Mouse (Mus musculus) intestine, postnatal 0 days (tissue): ENCODE results near the gene Rassf5. TPM values are rescaled to one million over a fixed set of nuclear protein-coding genes. Genes with fewer than 3 reads are reported as not detected.

Experiments
- ATAC-seq: fragments of 200-750 bp; cut with Nextera tagmentation; 2 replicates; pipeline ENCODE4 v1.8.0; 2017; ENCODE audit warnings: mild to moderate bottlenecking, moderate TSS enrichment, moderate library complexity
- H3K27ac ChIP-seq: fragments of 300-500 bp; sonication (generic); 2 replicates; pipeline ENCODE4 v1.5.1; 2014; ENCODE audit warnings: mild to moderate bottlenecking, low read depth, low read length, moderate library complexity
- H3K27me3 ChIP-seq: fragments of 300-500 bp; sonication (generic); replicated peaks from 2 replicates; pipeline ENCODE4 v1.6.1; 2014; ENCODE audit warnings: low read length, mixed read lengths; ENCODE audit not compliant: control insufficient read depth, insufficient read depth
- H3K36me3 ChIP-seq: fragments of 300-500 bp; sonication (generic); 2 replicates; pipeline ENCODE4 v1.6.1; 2014; ENCODE audit warnings: mild to moderate bottlenecking, moderate library complexity; ENCODE audit not compliant: control insufficient read depth, insufficient read depth
- H3K4me1 ChIP-seq: fragments of 300-500 bp; sonication (generic); replicated peaks from 2 replicates; pipeline ENCODE4 v1.6.1; 2014; ENCODE audit warnings: antibody characterized with exemption, low read length, mixed read lengths; ENCODE audit not compliant: control insufficient read depth, insufficient read depth
- H3K4me2 ChIP-seq: fragments of 300-500 bp; sonication (generic); replicated peaks from 2 replicates; pipeline ENCODE4 v1.6.1; 2014; ENCODE audit warnings: low read depth, mild to moderate bottlenecking, moderate library complexity
- H3K4me3 ChIP-seq: fragments of 300-500 bp; sonication (generic); 2 replicates; pipeline ENCODE4 v1.5.1; 2014; ENCODE audit warnings: low read depth, low read length
- H3K9ac ChIP-seq: fragments of 300-500 bp; sonication (generic); 2 replicates; pipeline ENCODE4 v1.6.1; 2014; ENCODE audit warnings: mild to moderate bottlenecking, low read depth, low read length
- H3K9me3 ChIP-seq: fragments of 300-500 bp; sonication (generic); 2 replicates; pipeline ENCODE4 v1.6.1; 2016; ENCODE audit warnings: mixed run types; ENCODE audit not compliant: control insufficient read depth
- CTCF ChIP-seq: sonication (generic); IDR thresholded peaks from 2 replicates; pipeline ENCODE4 v1.5.1; 2016; ENCODE audit warnings: low read depth, mild to moderate bottlenecking, control low read depth, antibody characterized with exemption, moderate library complexity
- WGBS: fragments of 180-500 bp; shearing (Covaris S2); extraction: QIAGEN DNeasy Blood & Tissue Kit; methylation state at CpG from one replicate; pipeline ENCODE4 v1.1.7; 2014; 5-methylcytosine and 5-hydroxymethylcytosine counted together
- polyA plus RNA-seq: library from polyadenylated mRNA; unstranded; fragments of >200 nt; fragmentation: Nextera tagmentation; extraction: Ambion mirVana; gene quantifications from 2 replicates; pipeline ENCODE4 v1.2.1, GENCODE M21; 2015

The Rassf5 gene
- polyA plus RNA-seq, 1 experiment from 2014 or later = 6.4 TPM

DNA sequence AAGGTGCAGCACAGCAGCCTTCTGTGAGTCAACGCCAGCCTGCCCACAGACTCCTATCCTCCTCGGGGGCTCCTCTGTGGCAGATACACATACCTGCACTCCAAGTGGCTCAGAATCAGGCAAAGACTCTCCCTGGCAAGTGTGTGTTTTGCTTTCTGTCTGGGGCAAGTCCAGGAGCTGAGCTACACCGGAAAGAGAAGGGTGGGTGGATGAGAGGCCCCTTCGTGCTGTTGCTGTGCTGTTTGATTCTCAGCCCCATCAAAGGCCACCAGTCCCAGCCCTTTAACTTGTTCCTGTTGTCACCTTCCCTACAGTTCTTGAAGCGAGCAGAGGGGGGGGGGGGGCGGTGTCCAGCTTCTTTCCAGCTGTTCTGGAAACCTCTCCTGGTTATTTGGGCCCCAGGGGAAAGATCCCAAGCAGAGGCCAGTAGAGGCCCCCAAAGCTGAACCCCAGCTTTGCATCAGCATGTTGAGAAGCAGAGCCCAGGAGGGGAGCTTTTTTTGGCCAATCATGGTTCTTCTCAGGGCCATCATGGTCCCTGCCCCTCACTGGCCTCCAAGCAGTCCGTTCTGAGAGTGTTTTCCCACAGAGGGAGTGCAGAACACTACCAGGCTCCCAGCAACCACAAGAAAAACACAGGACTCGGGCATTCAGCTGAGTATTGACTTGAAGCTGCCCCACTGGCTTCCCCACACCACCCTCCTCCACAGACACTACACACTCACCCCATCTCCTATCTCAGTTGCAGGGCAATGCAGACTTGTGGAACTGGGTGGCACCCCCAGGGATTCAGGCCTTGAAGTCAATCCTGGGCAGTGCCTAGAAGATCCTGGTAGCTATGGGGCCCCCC is 33.8 kb upstream of the Rassf5 start:
- Histone ChIP-seq H3K4me2 (peak overlapping the region; percentile 68), H3K9me3 (no peaks in the 10 kb centered on the region), H3K36me3 (no peaks in the 10 kb centered on the region), H3K27me3 (no peaks in the 10 kb centered on the region), H3K9ac (peak overlapping the region; percentile 45), H3K4me1 (peaks cover 8% of the 10 kb centered on the region; the same call in 1 of the 2 replicates), H3K4me3 (peak overlapping the region; percentile 44), H3K27ac (peak overlapping the region; percentile 54)
- no peak for TF ChIP-seq CTCF
- no peak for ATAC-seq
- 34% methylated on average over 8 of the region's 8 CpGs for WGBS

DNA sequence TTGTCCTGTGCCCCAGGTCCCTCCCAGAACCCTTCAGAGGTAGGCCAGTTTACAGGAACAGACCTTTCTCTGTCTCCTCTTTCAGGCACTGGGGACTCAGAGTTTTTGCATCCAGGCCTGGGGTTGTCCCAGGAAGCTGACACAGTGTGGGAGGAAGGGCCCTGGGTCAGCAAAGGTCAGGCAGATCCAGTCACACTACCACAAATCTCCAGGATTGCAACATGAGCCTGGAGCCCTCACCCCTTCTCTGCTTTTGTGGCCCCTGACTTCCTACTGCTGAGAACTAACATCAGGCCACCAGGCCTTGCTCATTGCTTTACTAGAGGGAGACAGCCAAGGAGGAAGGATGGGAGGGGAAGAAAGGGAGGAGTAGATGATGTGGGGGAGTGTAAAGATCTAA is 31.8 kb upstream of the Rassf5 start:
- Histone ChIP-seq H3K27me3 (no peaks in the 10 kb centered on the region), H3K9ac (no peak overlapping the region), H3K36me3 (peaks cover 16% of the 10 kb centered on the region; the same call in 1 of the 2 replicates), H3K9me3 (no peaks in the 10 kb centered on the region), H3K4me1 (peaks cover 3% of the 10 kb centered on the region; the same call in 1 of the 2 replicates), H3K27ac (no peak overlapping the region), H3K4me3 (no peak overlapping the region), H3K4me2 (no peak overlapping the region)
- ATAC-seq = no peak
- TF ChIP-seq CTCF = no peak

DNA sequence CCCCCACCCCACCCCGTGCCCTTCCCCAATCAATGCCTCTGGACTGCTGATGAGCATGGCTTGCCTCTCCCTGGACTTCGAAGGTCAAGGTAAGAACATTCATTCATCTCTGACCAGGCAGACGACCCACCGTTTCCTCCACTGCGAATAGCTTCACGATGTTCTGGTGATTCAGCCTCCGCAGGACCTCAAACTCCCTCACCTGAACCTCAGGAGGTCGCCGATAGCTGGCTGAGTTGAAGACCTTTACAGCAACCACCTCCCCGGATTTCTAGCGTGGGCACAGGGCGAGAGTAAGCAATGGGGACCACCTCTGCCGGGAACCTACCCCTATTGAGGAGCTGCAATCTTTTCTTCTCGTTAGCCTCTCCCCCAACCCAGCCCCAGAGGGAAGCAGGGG is 30.5 kb upstream of the Rassf5 start:
- peak overlapping the region; percentile 56 for H3K4me2 ChIP-seq
- 68% methylated on average over 14 of the region's 14 CpGs for WGBS

DNA sequence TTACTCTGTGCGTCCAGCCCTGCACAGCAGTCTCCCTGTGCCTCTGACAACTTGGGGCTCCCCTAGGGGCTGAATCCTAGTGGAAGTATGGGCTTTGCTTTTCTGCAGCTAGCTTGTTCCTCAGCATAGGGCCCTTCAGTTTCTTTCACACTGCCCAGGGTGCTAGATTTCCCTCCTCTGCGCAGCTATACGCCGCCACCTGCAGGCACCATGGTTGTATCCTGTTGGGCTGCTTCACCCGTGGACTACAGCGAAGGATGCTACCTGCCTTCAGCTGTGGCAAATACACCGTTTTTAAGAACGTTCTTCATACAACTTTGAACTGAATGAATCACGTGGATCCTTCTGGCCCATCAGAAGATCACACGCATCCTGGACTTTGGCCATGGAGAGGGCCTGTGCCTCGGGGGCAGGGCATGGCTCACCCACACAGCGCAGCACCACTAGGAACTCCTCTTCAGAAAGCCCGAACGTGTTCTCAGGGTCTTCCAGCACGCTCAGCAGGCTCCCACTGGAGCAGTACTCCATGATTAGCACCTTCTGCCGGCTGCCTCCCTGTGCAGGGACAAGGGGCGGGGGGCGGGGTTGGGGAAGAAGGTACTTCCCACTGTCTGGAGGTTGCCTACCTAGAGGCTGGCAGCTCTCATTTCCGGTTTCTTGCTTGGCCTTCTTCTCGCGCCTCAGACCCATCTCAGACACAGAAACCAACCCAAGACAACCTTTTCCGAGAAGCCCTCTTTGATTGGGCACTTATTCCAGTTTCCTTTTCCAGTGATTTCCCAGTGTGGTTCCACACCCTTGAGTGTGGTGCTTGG is 29.9 kb upstream of the Rassf5 start:
- peak overlapping the region; percentile 56 for H3K4me2 ChIP-seq
- 28% methylated on average over 22 of the region's 22 CpGs for WGBS
- H3K27me3 ChIP-seq = no peaks in the 10 kb centered on the region
- peak; percentile 52 for TF ChIP-seq CTCF
- peak overlapping the region; percentile 89 for H3K27ac ChIP-seq
- H3K36me3 ChIP-seq = peaks cover 16% of the 10 kb centered on the region; the same call in 1 of the 2 replicates
- peak overlapping the region; percentile 27 for H3K4me3 ChIP-seq
- H3K4me1 ChIP-seq = peaks cover 3% of the 10 kb centered on the region; the same call in 1 of the 2 replicates
- no peaks in the 10 kb centered on the region for H3K9me3 ChIP-seq
- H3K9ac ChIP-seq = peak overlapping the region; percentile 35; the same call in 1 of the 2 replicates
- peak; percentile 93 for ATAC-seq

More for the DNA sequence above, 30.5 kb upstream of the Rassf5 start:
- ATAC-seq = no peak
- Histone ChIP-seq H3K36me3 (peaks cover 16% of the 10 kb centered on the region; the same call in 1 of the 2 replicates), H3K27me3 (no peaks in the 10 kb centered on the region), H3K4me1 (peaks cover 3% of the 10 kb centered on the region; the same call in 1 of the 2 replicates), H3K9me3 (no peaks in the 10 kb centered on the region), H3K4me3 (peak overlapping the region; percentile 27), H3K27ac (peak overlapping the region; percentile 1; the same call in 1 of the 2 replicates), H3K9ac (no peak overlapping the region)
- TF ChIP-seq CTCF = no peak

DNA sequence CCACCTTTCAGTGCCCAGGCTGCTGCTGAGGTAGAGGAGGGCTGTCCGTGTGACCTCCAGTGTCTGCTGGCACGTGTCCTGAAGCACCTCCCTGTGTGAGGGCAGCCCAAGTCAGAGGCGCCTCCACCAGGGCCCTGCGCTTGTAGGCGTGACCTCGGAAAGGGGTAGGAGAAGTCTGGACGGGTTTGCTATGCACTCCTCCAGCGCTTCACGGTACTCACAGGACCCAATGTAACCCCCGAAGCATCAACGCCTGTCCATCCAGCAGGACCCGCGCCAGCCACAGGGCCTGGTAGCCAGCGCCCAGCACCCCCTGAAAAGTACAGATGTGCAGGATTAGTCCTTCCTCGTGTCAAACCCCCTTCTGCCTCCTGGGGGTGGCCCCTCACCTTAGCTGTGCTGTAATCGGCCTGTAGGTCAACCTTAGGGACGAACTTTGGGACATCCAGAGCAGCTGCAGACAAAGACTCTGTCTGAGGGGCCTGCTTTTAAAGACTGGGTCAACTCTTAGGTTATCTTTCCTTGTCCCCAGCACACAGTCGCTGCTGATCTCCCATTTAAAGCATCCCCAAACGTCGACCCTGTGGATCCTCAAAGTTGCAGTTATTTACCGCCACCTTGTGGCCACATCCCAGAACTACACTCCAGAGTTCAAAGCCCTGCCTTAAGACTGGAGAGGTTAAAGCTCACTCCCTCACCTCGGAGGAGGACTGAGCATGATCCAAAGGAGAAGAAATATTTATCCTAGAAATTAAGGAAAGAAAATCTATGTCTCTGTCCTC is 24.9 kb upstream of the Rassf5 start:
- Histone ChIP-seq H3K27ac (no peak overlapping the region), H3K27me3 (no peaks in the 10 kb centered on the region), H3K4me1 (no peaks in the 10 kb centered on the region), H3K36me3 (peaks cover 40% of the 10 kb centered on the region), H3K9ac (no peak overlapping the region), H3K4me2 (no peak overlapping the region), H3K9me3 (no peaks in the 10 kb centered on the region), H3K4me3 (no peak overlapping the region)
- no peak for ATAC-seq
- TF ChIP-seq CTCF = peak; percentile 92
- 51% methylated on average over 21 of the region's 22 CpGs for WGBS
